Mouse (Mus musculus) heart, adult 18-20 months (tissue): Measurements from ENCODE around the gene Farsb. TPM values are rescaled to one million over a fixed set of nuclear protein-coding genes. Genes with fewer than 3 reads are reported as not detected.
A peak's percentile ranks its signal among the peaks of the same experiment; 100 is the strongest.

ENCODE experiments used
- DNase-seq, 2 experiments: peaks; one replicate each; pipeline ENCODE4 v3.0.0; 2021 to 2022; ENCODE audit warnings: mixed read lengths in 1 of 2
- total RNA-seq, 2 experiments: library from RNA; stranded (reverse); gene quantifications; 2 replicates each; pipeline ENCODE4 v1.2.3; 2021

Gene Farsb
- total RNA-seq, 2 experiments from 2014 or later: 47.8 to 51.2 TPM

DNA sequence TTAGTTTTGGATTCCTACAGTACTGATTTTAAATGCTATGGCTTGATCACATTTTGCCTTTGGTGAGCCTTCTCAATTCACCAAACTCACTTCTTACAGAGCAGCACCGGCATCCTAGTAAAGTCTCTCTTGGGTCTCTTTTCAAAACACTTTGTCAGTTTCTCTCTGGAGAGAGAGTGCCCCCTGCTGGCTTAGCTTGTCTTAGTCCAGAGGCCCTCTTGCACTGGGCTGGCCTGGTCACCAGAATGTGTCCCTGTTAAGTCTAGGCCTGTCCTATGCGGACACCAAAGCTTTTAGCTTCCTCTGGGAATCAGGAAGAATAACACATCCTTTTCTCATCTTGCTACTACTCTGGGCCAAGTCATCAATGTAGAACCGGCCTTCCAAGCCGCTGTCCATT is 69.1 kb downstream of the Farsb start:
- DNase-seq: peak; percentile 47 to 89

DNA sequence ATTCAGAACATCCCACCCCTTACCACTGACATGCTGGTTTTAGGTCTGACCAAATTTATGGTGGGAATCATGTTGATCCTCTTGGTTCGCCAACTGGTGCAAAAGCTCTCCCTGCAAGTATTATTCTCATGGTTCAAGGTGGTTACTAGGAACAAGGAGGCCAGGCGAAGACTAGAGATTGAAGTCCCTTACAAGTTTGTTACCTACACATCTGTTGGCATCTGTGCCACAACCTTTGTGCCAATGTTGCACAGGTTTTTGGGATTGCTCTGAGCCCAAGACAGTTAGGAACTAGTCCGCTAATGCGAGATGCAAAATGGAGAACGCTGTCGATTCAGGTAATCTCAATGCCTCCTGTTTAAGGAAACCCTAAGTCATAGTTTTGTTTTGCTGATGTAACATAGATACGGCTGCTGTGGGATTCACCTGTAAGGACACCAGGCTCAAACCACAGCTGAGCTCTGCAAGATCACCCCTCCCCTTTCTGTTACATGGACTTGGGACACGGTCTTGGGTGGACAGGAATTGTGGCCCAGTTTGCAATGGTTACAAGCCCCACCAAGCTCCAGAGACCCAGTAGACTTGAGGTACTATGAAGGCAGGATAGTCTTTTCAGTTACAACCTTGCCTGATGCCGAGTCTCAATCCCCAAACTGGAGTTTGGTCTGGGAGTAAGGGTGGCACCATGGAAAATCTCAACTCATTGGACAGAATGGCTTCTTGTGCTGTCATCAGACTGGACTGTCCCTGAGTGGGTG is 71.4 kb downstream of the Farsb start:
- no peak for DNase-seq

- DNase-seq: no peak
Measured at GRCm38 (mm10) chr1:78414421-78414820, 74.3 kb downstream of the Farsb start.

DNA sequence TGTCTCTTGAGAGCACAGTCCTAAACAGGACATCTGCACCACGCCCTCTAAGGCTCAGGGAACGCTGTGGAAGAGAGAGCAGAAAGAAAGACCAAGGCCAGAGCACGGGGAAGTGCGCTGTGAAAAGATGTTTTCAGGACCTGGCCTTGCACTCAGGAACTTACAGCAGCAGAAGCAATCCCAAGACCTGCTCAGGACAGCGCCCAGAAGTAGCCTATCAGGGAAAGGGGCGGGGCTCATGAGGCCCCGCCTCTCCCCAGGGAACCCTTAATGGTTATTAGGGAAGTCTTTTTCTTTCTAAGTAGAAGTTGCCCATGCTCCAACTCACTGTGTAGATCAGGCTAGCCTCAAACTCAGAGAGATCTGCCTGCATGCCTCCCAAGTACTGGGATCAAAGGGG is 76.0 kb downstream of the Farsb start:
- no peak for DNase-seq

DNA sequence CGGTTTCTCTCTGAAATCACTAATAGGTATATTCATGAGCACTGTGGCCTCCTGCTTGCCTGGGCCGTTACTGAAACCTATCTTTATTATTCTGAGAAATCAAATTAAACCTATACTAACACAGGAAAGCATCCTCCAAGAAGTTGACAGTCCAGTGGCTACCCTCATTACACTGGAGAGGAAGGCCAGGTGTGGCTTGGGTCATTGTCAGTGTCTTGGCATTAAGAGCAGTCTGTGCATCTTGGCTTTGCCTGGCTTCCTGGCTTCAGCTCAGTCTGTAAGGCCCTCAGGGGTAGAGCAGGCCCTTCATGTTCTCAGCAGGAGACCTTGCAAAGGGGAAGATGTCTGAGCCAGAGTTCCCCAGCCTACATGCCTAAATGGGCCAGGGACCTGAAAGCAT is 79.3 kb downstream of the Farsb start:
- DNase-seq: no peak

GRCm38 (mm10) chr1:78401413-78401812 is 87.3 kb downstream of the Farsb start:
- no peak for DNase-seq

DNA sequence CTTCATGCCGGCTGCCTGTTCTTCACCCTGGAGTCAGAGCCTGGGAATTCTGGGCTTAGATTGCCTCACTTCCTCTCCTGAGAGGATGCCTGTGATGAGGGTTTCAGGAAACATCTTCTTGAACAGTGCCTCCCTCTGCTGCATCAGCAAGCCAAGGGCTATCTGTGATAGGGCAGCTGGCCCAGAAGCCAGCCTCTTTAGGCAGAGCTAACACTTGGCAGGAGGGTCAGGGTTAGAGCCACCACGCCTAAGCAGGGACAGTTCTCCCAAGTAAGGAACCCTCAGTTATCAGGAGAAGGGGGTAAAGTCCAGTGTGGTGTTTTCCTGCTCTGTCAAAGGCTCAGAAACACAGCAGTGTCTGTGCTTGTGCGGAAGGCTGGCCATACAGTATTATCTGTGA is 88.9 kb downstream of the Farsb start:
- DNase-seq: no peak

DNA sequence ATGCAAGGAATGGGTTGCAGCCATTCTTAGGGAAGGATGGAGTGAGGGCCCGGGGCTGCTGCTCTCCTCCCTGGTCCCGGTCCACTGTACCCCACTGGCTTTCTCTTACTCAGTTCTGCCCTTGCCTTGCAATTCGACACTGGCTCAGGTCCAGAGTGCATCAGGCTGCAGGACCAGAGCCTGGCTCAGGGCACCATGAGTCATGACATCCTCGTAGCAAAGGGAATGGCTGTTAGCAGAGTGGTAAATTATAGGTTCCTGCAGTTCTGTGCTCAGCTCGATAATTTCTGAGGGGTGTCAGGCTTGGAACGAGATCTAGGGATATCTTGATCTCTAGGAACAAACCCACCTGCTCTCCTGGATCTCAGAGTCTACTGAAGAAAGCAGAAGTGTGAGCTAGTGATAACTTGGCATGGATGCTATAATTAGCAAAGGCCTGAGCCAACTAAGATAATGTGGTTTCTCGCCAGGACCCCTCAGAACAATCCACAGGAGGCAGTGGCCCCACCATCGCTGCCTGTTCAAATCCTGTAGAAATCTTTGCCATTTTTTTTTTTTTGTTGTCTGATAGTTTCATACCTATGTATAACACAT is 92.3 kb downstream of the Farsb start:
- no peak for DNase-seq

- no peak for DNase-seq
Measured at GRCm38 (mm10) chr1:78395737-78396136, 93.0 kb downstream of the Farsb start.

DNA sequence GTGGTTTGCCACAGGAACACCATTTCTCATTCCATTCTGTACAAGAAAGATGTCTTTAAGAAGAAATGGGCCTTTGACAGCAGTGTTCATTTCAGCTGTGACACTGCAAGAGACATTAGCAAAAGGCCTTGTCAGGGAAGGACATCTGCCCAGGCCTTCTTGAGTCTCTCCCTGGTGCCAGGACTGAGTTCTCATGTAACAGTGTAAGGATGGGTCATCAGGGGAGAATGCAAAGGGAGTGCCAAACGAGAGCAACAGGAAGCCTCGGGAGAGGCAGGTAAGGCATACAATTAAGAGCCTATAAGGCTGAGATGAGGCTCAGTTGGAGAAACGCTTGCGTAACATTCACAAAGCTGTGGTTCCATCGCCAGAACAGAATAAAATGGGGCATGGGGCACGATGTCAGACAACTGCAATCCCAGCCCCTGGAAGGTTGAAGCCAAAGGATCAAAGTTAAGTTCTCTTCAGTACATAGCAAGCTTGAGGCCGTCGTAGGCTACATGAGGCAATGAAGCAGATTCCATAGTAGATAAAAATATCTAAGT is 93.4 kb downstream of the Farsb start:
- no peak for DNase-seq

DNA sequence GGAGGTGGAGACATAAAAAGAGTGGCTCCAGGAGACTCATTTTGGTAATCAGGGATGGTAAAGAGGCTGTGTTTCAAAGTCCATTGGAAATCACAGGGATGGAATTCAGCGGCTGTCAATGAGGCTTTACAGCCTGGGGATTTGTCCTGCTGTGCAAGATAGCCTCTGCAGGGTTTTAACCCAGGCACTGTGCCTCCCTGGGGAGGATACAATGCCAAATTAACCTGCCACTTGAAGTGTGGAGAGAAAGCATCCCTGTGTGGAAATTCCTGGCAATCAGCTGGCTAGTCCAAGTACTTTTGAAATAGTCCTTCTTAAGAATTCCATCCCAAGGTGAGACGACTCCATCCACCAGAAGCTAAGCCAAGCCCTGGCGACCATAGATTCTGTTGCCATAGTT is 99.8 kb downstream of the Farsb start:
- DNase-seq: no peak

DNA sequence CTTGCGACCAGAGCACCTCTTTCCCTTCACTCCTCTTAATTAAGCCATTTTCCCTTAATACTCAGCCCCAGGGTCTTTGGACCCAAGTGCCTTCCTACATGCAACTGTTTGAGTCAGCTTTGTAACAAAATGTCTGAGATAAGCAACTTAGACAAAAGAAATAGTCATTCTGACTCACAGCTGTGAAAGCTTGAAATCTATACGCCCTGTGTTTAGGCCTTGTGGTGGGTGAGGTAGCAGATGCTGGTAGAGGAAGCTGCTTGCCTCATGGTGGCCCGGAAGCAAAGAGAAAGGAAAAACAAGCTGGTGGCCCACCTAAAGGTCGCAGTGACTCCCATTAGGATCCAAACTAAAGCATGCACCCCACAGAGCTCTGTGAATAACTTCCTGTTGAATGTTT is 100.8 kb downstream of the Farsb start:
- DNase-seq: no peak

DNA sequence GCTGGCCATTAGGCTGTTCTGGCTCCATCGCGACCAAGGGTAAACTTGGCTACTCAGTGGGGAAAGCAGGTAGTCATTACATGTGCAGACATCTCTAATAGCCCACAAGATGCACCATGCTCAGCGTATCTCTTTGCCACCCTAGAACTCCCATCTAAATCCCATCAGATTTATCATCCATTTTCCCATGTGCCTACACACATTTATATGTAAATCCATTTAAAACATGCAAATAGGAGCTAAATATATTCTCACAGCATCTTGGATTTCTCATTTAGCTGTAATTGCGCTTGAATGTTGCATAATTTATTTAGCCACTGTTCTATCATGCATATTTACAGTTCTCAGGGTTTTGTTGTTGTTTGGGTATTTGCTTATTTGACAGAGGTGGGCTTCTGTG is 107.7 kb downstream of the Farsb start:
- DNase-seq: no peak

DNA sequence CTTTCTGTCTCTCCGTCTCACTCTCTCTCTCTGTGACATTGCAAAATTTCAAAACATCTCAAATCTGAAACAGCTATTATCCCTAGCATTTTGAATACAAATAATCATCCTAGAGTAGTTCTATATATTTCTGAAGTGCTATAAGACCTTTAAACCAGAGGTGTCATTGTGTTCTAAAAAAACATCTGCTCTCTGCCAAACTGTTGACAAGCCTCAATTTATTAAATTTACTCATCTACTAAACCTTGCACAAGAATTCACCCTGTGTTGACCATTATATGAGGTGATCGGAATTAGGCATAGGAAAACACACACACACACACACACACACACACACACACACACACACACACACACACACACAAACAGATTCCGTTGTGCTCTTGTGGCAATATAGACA is 113.6 kb downstream of the Farsb start:
- DNase-seq: no peak

DNA sequence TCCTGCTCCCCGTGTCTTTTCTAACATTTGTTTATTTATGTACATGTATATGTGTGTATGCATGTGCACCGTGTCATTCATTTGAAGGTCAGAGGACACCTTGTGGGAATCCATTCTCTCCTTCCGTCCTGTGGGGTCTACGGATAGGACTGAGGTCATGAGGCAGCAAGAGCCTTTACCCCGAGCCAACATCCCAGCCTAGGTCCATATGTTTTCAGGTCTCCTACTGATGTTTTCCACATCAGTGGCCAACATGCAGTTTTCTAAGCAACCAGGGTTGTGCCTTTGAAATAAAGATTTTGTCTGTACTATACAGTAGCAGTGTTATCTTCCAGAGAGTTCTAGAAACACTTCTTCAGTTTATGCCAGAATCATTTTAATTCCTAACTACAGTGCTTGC is 114.9 kb downstream of the Farsb start:
- no peak for DNase-seq

DNA sequence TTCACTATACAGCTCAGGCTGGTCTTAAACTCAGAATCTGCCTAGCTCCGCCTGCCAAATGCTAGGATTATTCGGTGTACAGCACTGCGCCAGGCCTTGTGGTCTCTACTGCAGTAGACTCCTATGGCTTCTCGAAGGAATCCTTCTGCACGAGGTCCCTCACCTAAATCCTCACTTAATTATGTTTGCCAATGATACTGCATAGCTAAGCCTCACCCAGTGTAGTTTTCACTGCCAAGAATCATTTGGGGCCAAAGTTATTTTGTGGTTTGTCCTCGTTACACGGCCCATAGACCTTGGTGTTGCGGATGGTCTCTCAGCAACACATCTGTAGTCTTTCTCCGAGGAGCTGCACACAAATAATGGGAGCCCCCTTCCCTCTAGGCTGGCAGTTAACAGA is 116.4 kb downstream of the Farsb start:
- DNase-seq: no peak

DNA sequence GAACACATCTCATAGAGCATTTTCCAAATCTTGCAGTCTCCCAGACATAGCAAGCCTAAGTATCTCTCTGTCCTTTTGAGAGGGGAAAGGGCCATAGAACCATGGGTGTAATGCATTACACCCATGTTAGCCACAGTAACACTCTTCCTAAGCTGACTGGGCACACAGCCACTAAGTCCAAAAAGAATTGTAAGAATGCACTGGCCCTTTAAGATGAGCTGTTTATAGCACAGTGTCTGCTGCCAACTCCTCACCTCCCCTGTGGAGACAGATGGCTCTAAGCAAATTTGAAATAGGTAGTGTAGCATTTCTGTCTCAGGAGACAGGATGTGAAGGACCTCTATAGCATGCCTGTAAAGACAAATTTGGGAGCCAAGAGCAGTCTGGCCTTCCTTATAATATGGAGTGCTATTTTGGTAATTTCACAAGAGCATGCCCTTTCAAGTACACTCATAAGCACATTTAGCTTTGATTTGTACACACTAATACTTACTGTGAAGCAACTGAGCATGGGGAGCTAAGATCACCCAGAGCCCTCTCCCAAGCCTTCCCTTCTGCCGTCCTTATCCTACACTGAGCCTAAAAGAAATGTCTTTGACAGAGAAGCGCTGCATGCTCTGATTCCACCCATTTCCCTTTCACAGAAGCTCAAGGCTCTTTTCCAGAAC is 117.0 kb downstream of the Farsb start:
- peak; percentile 48 to 50 for DNase-seq

GRCm38 (mm10) chr1:78370121-78370520 is 118.6 kb downstream of the Farsb start:
- no peak for DNase-seq

Other genes with a start within 250 kb of the Farsb start
- under 1 TPM in 1 of 2 experiments, not detected in 1; 0.05 TPM for gene Sgpp2, start 178.6 kb downstream of the Farsb start, total RNA-seq
- under 1 TPM in 1 of 2 experiments, not detected in 1; 0.69 TPM for gene Mogat1, start 22.1 kb upstream of the Farsb start, total RNA-seq
- gene BC035947, start 23.3 kb upstream of the Farsb start, total RNA-seq: not detected
- gene Acsl3, start 168.9 kb upstream of the Farsb start, total RNA-seq: 1 to 10 TPM; 4.4 to 5.5 TPM
- gene Utp14b, start 169.1 kb upstream of the Farsb start, total RNA-seq: under 1 TPM; 0.87 to 0.99 TPM